Mouse (Mus musculus) embryonic fibroblast, embryonic 13.5 days (primary cell): ENCODE results near the gene Znhit1. TPM values are rescaled to one million over a fixed set of nuclear protein-coding genes. Genes with fewer than 3 reads are reported as not detected.

ENCODE experiments used
- H3K27ac ChIP-seq: 2 replicates; pipeline ENCODE4 v1.5.1; 2012; ENCODE audit warnings: low read length, control low read depth, inconsistent platforms; ENCODE audit not compliant: insufficient read depth
- H3K4me1 ChIP-seq: 2 replicates; pipeline ENCODE4 v1.6.1; 2011; ENCODE audit warnings: low read length; ENCODE audit not compliant: control insufficient read depth, insufficient read depth
- H3K4me3 ChIP-seq: 2 replicates; pipeline ENCODE4 v1.5.1; 2011; ENCODE audit warnings: mild to moderate bottlenecking, control low read depth, low read length; ENCODE audit not compliant: insufficient read depth
- CTCF ChIP-seq: IDR thresholded peaks from 2 replicates; pipeline ENCODE4 v1.5.1; 2011; ENCODE audit warnings: mild to moderate bottlenecking, control low read depth, low read length, moderate library complexity, borderline replicate concordance; ENCODE audit not compliant: insufficient read depth
- POLR2A ChIP-seq: IDR thresholded peaks from 2 replicates; pipeline ENCODE4 v1.6.1; 2011; ENCODE audit warnings: low read depth, mild to moderate bottlenecking, control low read depth, low read length, moderate library complexity
- polyA plus RNA-seq: library from polyadenylated mRNA; stranded (reverse); fragments of >200 nt; gene quantifications from 2 replicates; pipeline ENCODE4 v1.2.4, GENCODE M21; 2011; ENCODE audit warnings: low read depth; ENCODE audit not compliant: missing spikeins, insufficient read length

Znhit1 gene
- polyA plus RNA-seq: 38.5 and 43.5 TPM in 2 replicates

- Histone ChIP-seq H3K4me3 (peak within 1 kb of the TSS; percentile 81), H3K4me1 (no peaks in the 10 kb centered on the region), H3K27ac (peak within 1 kb of the TSS; percentile 84)
- no peak for TF ChIP-seq CTCF
- TF ChIP-seq POLR2A: no peak
Observed at GRCm38 (mm10) chr5:136987934-136988271, at the start of gene Znhit1. TSS of gene Znhit1 (minus strand) at chr5:136988021.

GRCm38 (mm10) chr5:137036211-137036610, 48.4 kb upstream of the Znhit1 start:
- peaks cover 2% of the 10 kb centered on the region; the same call in 1 of the 2 replicates for H3K4me1 ChIP-seq
- TF ChIP-seq CTCF: no peak
- TF ChIP-seq POLR2A: no peak
- no peak overlapping the region for H3K4me3 ChIP-seq
- H3K27ac ChIP-seq: no peak overlapping the region

DNA sequence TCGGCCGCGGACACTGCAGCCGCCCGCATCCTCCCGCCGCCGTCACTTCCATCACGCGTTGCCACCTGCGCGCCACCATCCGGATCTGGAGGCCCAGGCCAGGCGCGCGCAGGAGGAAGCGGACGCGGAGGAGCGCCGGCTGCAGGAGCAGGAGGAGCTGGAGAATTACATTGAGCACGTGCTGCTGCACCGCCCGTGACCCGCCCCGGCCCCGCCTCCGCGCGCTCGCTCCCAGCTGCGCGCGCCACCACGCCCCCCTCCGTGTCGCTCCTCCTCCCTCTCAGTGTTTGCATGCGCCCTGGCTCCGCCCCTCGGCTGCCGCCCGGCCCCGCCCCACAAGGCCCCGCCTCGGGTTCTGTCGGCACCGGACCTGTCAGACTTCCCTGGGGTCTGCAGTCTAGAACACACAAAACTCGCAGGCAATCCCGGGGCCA, 44.8 kb upstream of the Znhit1 start:
- H3K4me3 ChIP-seq: peak overlapping the region; percentile 43
- TF ChIP-seq POLR2A (peak; percentile 27; the same call in 1 of the 2 replicates), CTCF (no peak)
- H3K27ac ChIP-seq: no peak overlapping the region
- peaks cover 7% of the 10 kb centered on the region; the same call in 1 of the 2 replicates for H3K4me1 ChIP-seq

DNA sequence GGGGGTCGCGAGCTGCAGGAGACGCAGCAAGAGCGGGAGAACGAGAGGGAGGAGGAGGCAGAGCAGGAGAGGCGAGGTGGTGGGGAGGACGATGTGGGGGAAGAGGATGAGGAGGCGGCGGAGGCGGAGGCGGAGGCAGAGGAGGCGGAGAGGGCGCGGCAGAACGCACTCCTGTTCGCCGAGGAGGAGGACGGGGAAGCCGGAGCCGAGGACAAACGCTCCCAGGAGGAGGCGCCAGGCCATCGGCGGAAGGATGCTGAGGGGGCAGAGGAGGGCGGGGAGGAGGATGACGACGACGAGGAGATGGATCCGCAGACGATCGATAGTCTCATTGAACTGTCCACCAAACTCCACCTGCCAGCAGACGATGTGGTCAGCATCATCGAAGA, 44.2 kb upstream of the Znhit1 start:
- Histone ChIP-seq H3K4me1 (peaks cover 7% of the 10 kb centered on the region; the same call in 1 of the 2 replicates), H3K4me3 (peak overlapping the region; percentile 43), H3K27ac (no peak overlapping the region)
- peak; percentile 35; the same call in 1 of the 2 replicates for TF ChIP-seq CTCF
- TF ChIP-seq POLR2A: no peak

DNA sequence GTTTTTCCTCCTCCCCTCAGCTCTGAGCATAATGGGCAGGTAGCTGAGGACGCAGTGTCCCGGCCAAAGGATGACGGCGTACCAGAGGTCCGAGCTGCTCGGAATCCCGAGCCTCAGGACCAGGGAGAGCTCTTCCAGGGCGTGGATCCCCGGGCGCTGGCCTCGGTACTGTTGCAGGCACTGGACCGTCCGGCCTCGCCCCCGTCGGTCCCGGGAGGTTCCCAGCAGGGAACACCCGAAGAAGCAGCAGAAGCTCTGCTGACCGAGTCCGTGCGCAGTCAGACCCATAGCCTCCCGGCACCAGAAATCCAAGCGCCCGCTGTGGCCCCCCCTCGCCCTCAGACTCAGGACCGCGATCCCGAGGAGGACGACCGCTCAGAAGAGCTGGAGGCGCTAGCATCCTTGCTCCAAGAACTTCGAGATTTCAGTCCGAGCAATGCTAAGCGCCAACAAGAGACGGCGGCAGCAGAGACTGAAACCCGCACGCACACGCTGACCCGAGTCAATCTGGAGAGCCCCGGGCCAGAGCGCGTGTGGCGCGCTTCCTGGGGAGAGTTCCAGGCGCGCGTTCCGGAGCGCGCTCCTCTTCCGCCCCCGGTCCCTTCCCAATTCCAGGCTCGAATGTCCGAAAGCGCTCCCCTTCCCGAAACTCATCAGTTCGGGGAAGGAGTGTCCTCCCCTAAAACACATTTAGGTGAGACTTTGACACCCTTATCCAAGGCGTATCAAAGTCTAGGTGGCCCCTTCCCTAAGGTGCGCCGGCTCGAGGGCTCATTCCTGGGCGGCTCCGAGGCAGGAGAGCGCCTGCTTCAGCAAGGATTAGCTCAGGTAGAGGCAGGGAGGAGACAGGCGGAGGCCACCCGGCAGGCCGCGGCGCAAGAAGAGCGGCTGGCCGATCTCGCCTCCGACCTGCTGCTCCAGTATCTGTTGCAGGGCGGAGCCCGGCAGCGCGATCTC, 43.5 kb upstream of the Znhit1 start:
- TF ChIP-seq CTCF (no peak), POLR2A (no peak)
- Histone ChIP-seq H3K4me3 (peak overlapping the region; percentile 43), H3K27ac (no peak overlapping the region), H3K4me1 (peaks cover 7% of the 10 kb centered on the region; the same call in 1 of the 2 replicates)

- TF ChIP-seq POLR2A: no peak
- TF ChIP-seq CTCF: no peak
- Histone ChIP-seq H3K4me1 (peaks cover 7% of the 10 kb centered on the region; the same call in 1 of the 2 replicates), H3K27ac (no peak overlapping the region), H3K4me3 (no peak overlapping the region)
Observed at GRCm38 (mm10) chr5:137030416-137030810, 42.6 kb upstream of the Znhit1 start.

DNA sequence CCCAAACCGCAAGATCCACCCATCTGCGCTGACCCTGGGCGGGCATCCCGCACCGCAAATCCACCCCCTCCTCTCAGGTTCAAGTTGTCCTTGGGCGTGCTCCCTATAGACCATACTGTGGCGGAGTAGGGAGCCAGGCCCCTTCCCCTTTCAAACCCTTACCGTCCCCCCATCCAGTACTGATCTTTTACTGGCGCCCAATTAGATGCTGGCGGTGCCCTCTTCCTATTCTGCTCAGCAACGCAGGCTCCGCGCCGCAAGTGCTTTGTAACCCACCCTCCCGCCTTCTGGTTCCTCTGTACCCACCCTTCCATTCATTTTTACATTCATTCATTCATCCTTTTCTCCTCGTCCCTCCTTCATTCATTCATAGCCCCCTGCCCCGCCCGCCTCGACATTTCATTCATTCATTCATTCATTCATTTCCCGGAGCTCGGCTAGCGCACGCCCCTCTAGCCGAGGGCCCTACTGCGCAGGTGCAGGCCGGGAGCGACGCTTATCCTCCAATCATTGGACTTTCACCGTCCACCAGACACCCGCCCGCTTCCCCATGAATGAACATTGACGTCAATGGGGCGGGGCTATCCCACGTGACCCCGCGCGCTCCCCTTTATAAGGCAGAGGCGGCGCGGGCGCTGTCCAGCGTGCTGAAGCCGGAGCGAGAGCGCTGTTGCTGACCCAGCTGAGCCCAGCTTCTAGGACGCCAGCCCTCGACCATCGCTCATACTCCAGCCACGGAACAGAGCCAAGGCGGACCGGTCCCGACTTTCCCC, 42.0 kb upstream of the Znhit1 start:
- Histone ChIP-seq H3K27ac (no peak overlapping the region), H3K4me3 (peak overlapping the region; percentile 33), H3K4me1 (peaks cover 7% of the 10 kb centered on the region; the same call in 1 of the 2 replicates)
- TF ChIP-seq CTCF (no peak), POLR2A (no peak)

DNA sequence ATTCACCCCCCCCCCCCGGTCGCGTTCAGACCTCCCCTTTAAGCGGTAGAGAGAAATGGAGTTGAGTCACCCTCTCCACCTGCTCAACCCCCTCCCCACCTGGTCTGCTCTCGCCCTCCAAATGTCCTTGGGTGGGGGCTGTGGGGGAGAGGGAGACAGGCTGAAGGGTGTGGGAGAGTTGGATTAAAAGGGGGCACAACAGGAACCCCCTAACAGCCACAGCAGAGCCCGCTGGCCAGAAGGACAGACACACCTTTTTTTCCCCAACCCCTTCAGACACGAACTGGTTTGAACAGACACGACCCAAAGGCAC, 41.4 kb upstream of the Znhit1 start:
- Histone ChIP-seq H3K4me3 (peak overlapping the region; percentile 33; the same call in 1 of the 2 replicates), H3K27ac (no peak overlapping the region), H3K4me1 (peaks cover 7% of the 10 kb centered on the region; the same call in 1 of the 2 replicates)
- TF ChIP-seq CTCF (no peak), POLR2A (no peak)

DNA sequence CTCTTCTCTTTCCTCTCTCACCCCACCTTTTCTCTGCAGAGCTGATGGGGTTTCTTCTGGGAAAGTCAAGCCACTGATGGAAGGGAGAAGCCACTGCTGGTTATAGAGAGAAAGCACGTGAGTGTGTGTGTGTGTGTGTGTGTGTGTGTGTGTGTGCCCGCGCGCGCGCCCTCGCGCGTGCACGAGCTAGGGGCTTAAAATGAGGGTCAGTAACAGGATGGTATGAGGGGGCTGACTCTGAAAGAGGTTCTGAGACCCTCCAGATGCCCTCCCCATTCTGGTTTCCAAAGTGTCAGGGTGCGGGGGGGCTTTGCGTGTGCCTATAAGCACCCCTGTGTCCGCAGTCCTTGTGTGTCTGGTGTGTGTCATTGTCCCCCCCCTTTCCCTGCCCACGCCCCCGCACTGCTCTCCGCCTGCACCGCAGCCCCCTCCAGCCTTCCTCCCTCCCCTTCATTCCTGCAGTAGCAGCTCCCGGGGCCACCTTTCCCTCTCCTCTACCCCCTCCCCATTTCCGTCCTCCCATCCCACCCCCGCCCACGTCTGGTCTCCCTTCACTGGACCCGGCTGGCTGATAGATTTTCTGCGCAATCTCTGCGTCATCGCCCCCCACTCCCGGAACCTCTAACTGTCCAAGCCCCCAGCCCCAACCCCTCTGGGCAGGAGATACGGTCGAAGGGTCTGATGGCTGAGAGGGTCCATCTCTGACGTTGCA, 40.9 kb upstream of the Znhit1 start:
- H3K27ac ChIP-seq: no peak overlapping the region
- H3K4me1 ChIP-seq: peaks cover 7% of the 10 kb centered on the region; the same call in 1 of the 2 replicates
- TF ChIP-seq CTCF: no peak
- TF ChIP-seq POLR2A: no peak
- H3K4me3 ChIP-seq: no peak overlapping the region
